Mouse (Mus musculus) CH12.LX (cell line): Measurements from ENCODE around the gene Pde8b. TPM values are rescaled to one million over a fixed set of nuclear protein-coding genes. Genes with fewer than 3 reads are reported as not detected.

Source experiments
- DNase-seq: peaks from one replicate; pipeline ENCODE4 v3.0.0-alpha.2; 2013; ENCODE audit errors: extremely low read depth
- H3K27ac ChIP-seq: 2 replicates; pipeline ENCODE4 v1.5.1; 2012; ENCODE audit warnings: low read depth, mild to moderate bottlenecking, control low read depth, moderate library complexity; ENCODE audit not compliant: insufficient read depth
- H3K27me3 ChIP-seq: replicated peaks from 2 replicates; pipeline ENCODE3; 2012; ENCODE audit warnings: inconsistent platforms
- H3K36me3 ChIP-seq, 2 experiments: replicated peaks in 1 of 2; 2 replicates each; pipeline versions ENCODE3 to v1.6.1; 2012; ENCODE audit warnings: inconsistent platforms in 1 of 2, low read length in 1 of 2, mild to moderate bottlenecking in 1 of 2, mixed read lengths in 1 of 2, moderate library complexity in 1 of 2; ENCODE audit not compliant: control insufficient read depth in 1 of 2, insufficient read depth in 1 of 2
- H3K4me1 ChIP-seq, 2 experiments: 2 replicates each; pipeline ENCODE4 v1.6.1; 2012; ENCODE audit warnings: inconsistent platforms in 1 of 2, moderate library complexity in 1 of 2; ENCODE audit not compliant: insufficient read depth in 2 of 2, control insufficient read depth in 1 of 2
- H3K4me2 ChIP-seq: 2 replicates; pipeline ENCODE4 v1.6.1; 2012; ENCODE audit warnings: low read depth, mild to moderate bottlenecking, control low read depth; ENCODE audit not compliant: poor library complexity, insufficient read depth, severe bottlenecking
- H3K4me3 ChIP-seq, 3 experiments: fragments of 150-350 bp in 1 of 3; sonication (generic) in 1 of 3; replicated peaks in 1 of 3; 2 replicates each; pipeline versions ENCODE3 to v1.5.1; 2011 to 2012; ENCODE audit warnings: low read depth in 2 of 3, low read length in 2 of 3, mild to moderate bottlenecking in 2 of 3, moderate library complexity in 2 of 3, control low read depth in 1 of 3, improper control_type of control experiment in 1 of 3, inconsistent platforms in 1 of 3, mixed read lengths in 1 of 3; ENCODE audit not compliant: poor library complexity in 1 of 3
- H3K79me2 ChIP-seq: replicated peaks from 2 replicates; pipeline ENCODE4 v1.6.1; 2012; ENCODE audit warnings: mild to moderate bottlenecking, moderate library complexity; ENCODE audit not compliant: control insufficient read depth, poor library complexity, insufficient read depth, severe bottlenecking; ENCODE audit errors: extremely low read depth
- H3K9ac ChIP-seq: 2 replicates; pipeline ENCODE4 v1.6.1; 2012; ENCODE audit warnings: low read depth, mild to moderate bottlenecking, control low read depth, moderate library complexity; ENCODE audit not compliant: insufficient read depth
- H3K9me3 ChIP-seq: replicated peaks from 2 replicates; pipeline ENCODE3; 2012; ENCODE audit warnings: low read length, inconsistent platforms, mixed read lengths
- CTCF ChIP-seq, 2 experiments: IDR thresholded peaks in 1 of 2; conservative IDR thresholded peaks in 1 of 2; 2 replicates each; pipeline ENCODE4 v1.5.1; 2011 to 2012; ENCODE audit warnings: low read depth in 2 of 2, low read length in 2 of 2, improper control_type of control experiment in 1 of 2, inconsistent platforms in 1 of 2, mild to moderate bottlenecking in 1 of 2, moderate library complexity in 1 of 2
- ELF1 ChIP-seq: IDR thresholded peaks from 2 replicates; pipeline ENCODE4 v1.6.1; 2014; ENCODE audit warnings: low read depth, mild to moderate bottlenecking, inconsistent platforms, low read length, improper control_type of control experiment
- EP300 ChIP-seq: IDR thresholded peaks from 2 replicates; pipeline ENCODE4 v1.6.1; 2011; ENCODE audit warnings: low read length, improper control_type of control experiment
- GABPA ChIP-seq: IDR thresholded peaks from 2 replicates; pipeline ENCODE4 v1.6.1; 2012; ENCODE audit warnings: low read depth, low read length, improper control_type of control experiment, inconsistent platforms; ENCODE audit not compliant: insufficient replicate concordance
- HCFC1 ChIP-seq: IDR thresholded peaks from 2 replicates; pipeline ENCODE4 v1.6.1; 2012; ENCODE audit warnings: low read depth, mild to moderate bottlenecking, inconsistent platforms, low read length, improper control_type of control experiment
- IRF4 ChIP-seq: IDR thresholded peaks from 2 replicates; pipeline ENCODE4 v1.6.1; 2014; ENCODE audit warnings: low read depth, mild to moderate bottlenecking, inconsistent platforms, low read length, improper control_type of control experiment
- JUND ChIP-seq: conservative IDR thresholded peaks from 2 replicates; pipeline ENCODE4 v1.6.1; 2011; ENCODE audit warnings: low read depth, low read length, improper control_type of control experiment
- MAFK ChIP-seq: IDR thresholded peaks from 2 replicates; pipeline ENCODE4 v1.6.1; 2011; ENCODE audit warnings: low read length, improper control_type of control experiment; ENCODE audit not compliant: insufficient replicate concordance
- MAZ ChIP-seq: IDR thresholded peaks from 2 replicates; pipeline ENCODE4 v1.6.1; 2012; ENCODE audit warnings: low read depth, mild to moderate bottlenecking, inconsistent platforms, low read length, improper control_type of control experiment, moderate library complexity
- MYC ChIP-seq: IDR thresholded peaks from 2 replicates; pipeline ENCODE4 v1.6.1; 2011; ENCODE audit warnings: low read depth, mild to moderate bottlenecking, improper control_type of control experiment, low read length
- NELFE ChIP-seq: IDR thresholded peaks from 2 replicates; pipeline ENCODE4 v1.6.1; 2011; ENCODE audit warnings: low read depth, low read length, improper control_type of control experiment
- NRF1 ChIP-seq: IDR thresholded peaks from 2 replicates; pipeline ENCODE4 v1.6.1; 2014; ENCODE audit warnings: low read depth, mild to moderate bottlenecking, inconsistent platforms, low read length, improper control_type of control experiment, moderate library complexity
- POLR2AphosphoS2 ChIP-seq: IDR thresholded peaks from 2 replicates; pipeline ENCODE4 v1.6.1; 2011; ENCODE audit warnings: low read depth, low read length, improper control_type of control experiment
- RAD21 ChIP-seq: IDR thresholded peaks from 2 replicates; pipeline ENCODE4 v1.6.1; 2011; ENCODE audit warnings: low read depth, mild to moderate bottlenecking, low read length, improper control_type of control experiment, moderate library complexity
- SMC3 ChIP-seq: IDR thresholded peaks from 2 replicates; pipeline ENCODE4 v1.6.1; 2011; ENCODE audit warnings: low read depth, low read length, improper control_type of control experiment
- USF1 ChIP-seq: IDR thresholded peaks from 2 replicates; pipeline ENCODE4 v1.6.1; 2014; ENCODE audit warnings: low read depth, mild to moderate bottlenecking, inconsistent platforms, low read length, improper control_type of control experiment
- USF2 ChIP-seq: conservative IDR thresholded peaks from 2 replicates; pipeline ENCODE4 v1.6.1; 2011; ENCODE audit warnings: low read depth, low read length, improper control_type of control experiment
- ZC3H11A ChIP-seq: IDR thresholded peaks from 2 replicates; pipeline ENCODE4 v1.6.1; 2012; ENCODE audit warnings: low read depth, mild to moderate bottlenecking, inconsistent platforms, low read length, improper control_type of control experiment
- ZMIZ1 ChIP-seq: IDR thresholded peaks from 2 replicates; pipeline ENCODE4 v1.6.1; 2012; ENCODE audit warnings: low read depth, mild to moderate bottlenecking, inconsistent platforms, low read length, improper control_type of control experiment
- ZNF384 ChIP-seq: IDR thresholded peaks from 2 replicates; pipeline ENCODE4 v1.6.1; 2012; ENCODE audit warnings: low read depth, low read length, improper control_type of control experiment, inconsistent platforms
- dilution Hi-C: fragments of 300-500 bp; cut with MboI; formaldehyde crosslinking; loops from 2 replicates; pipeline ENCODE4 v1.14.3; 2020; ENCODE audit warnings: low sequenced_read_pairs; ENCODE audit not compliant: extremely low pct_unique_long_range_greater_than_20kb, extremely low pct_ligation_motif_present
- in situ Hi-C: fragments of 300-500 bp; cut with MboI; formaldehyde crosslinking; loops from 3 replicates; pipeline ENCODE4 v1.14.3; 2019; ENCODE audit warnings: low sequenced_read_pairs, low pct_ligation_motif_present, low pct_unique_long_range_greater_than_20kb, mixed read lengths
- polyA plus RNA-seq: library from polyadenylated mRNA; unstranded; fragments of >175 nt; gene quantifications from 2 replicates; pipeline ENCODE4 v1.2.1, GENCODE M21; 2012; ENCODE audit warnings: low read depth; ENCODE audit not compliant: insufficient read length
- total RNA-seq, 2 experiments: library from RNA; depleted of rRNA; stranded (reverse); fragments of 300-350 nt in 1 of 2; fragments of >200 nt in 1 of 2; gene quantifications; 2 replicates each; pipeline ENCODE4 v1.2.3; 2012 to 2014

Pde8b gene
- total and polyA plus RNA-seq, 3 experiments = 0.25 to 2.0 (median 0.93) TPM

GRCm38 (mm10) chr13:95288027-95288426 is 37.9 kb upstream of the Pde8b start:
- no peaks in the 10 kb centered on the region for H3K36me3 ChIP-seq
- DNase-seq = no peak
- no peak overlapping the region for H3K27ac ChIP-seq
- no peak overlapping the region for H3K9ac ChIP-seq
- dilution Hi-C loops (no loop called here), in situ Hi-C loops (loop anchor here (25.0 kb wide), 1 partner anchor 226 kb away; no protein-coding TSS in a partner anchor)
- no peaks in the 10 kb centered on the region for H3K9me3 ChIP-seq
- no peak overlapping the region for H3K4me3 ChIP-seq
- no peaks in the 10 kb centered on the region for H3K27me3 ChIP-seq
- peaks cover 0 to 6% of the 10 kb centered on the region in 2 experiments; a peak in 2 of 4 replicates for H3K4me1 ChIP-seq
- H3K79me2 ChIP-seq = no peaks in the 10 kb centered on the region
- TF ChIP-seq CTCF (conservative IDR thresholded peaks at IDR 0.05 in 1 of 2, IDR thresholded peaks at IDR 0.05 in 1 of 2; ENCODE audit: low read depth in 2 of 2, low read length in 2 of 2) (no peak), MYC (no peak), IRF4 (no peak), MAFK (no peak), NELFE (no peak), GABPA (no peak)
- no peak overlapping the region for H3K4me2 ChIP-seq

- Histone ChIP-seq H3K27ac (no peak overlapping the region), H3K79me2 (no peaks in the 10 kb centered on the region), H3K9me3 (no peaks in the 10 kb centered on the region), H3K27me3 (no peaks in the 10 kb centered on the region), H3K4me3 (no peak overlapping the region), H3K4me2 (no peak overlapping the region), H3K36me3 (no peaks in the 10 kb centered on the region), H3K9ac (no peak overlapping the region), H3K4me1 (peaks cover 0 to 2% of the 10 kb centered on the region in 2 experiments; a peak in 2 of 4 replicates)
- dilution Hi-C loops (no loop called here), in situ Hi-C loops (loop anchor here (25.0 kb wide), 1 partner anchor 225 kb away; no protein-coding TSS in a partner anchor)
- TF ChIP-seq RAD21 (peak; percentile 81), ZC3H11A (no peak), SMC3 (peak; percentile 79), ELF1 (no peak), CTCF (conservative IDR thresholded peaks at IDR 0.05 in 1 of 2, IDR thresholded peaks at IDR 0.05 in 1 of 2; ENCODE audit: low read depth in 2 of 2, low read length in 2 of 2) (peak; percentile 38 to 86; a peak in 3 of 4 replicates)
- peak; percentile 65 for DNase-seq
Observed at GRCm38 (mm10) chr13:95286989-95287388, 36.9 kb upstream of the Pde8b start.

GRCm38 (mm10) chr13:95281740-95282673 is 31.9 kb upstream of the Pde8b start:
- Histone ChIP-seq H3K27me3 (no peaks in the 10 kb centered on the region), H3K4me2 (no peak overlapping the region), H3K79me2 (no peaks in the 10 kb centered on the region), H3K9me3 (no peaks in the 10 kb centered on the region), H3K36me3 (no peaks in the 10 kb centered on the region), H3K4me3 (no peak overlapping the region), H3K4me1 (no peaks in the 10 kb centered on the region), H3K27ac (no peak overlapping the region), H3K9ac (no peak overlapping the region)
- no peak for DNase-seq
- in situ Hi-C loops = loop anchor here (25.0 kb wide), 1 partner anchor 220 kb away; no protein-coding TSS in a partner anchor
- no peak for TF ChIP-seq ELF1
- TF ChIP-seq SMC3 = no peak
- TF ChIP-seq ZC3H11A = no peak
- TF ChIP-seq EP300 = no peak
- TF ChIP-seq CTCF (conservative IDR thresholded peaks at IDR 0.05 in 1 of 2, IDR thresholded peaks at IDR 0.05 in 1 of 2; ENCODE audit: low read depth in 2 of 2, low read length in 2 of 2) = no peak
- TF ChIP-seq IRF4 = no peak
- no peak for TF ChIP-seq HCFC1
- no peak for TF ChIP-seq ZMIZ1
- TF ChIP-seq ZNF384 = no peak
- TF ChIP-seq USF2 = no peak
- no peak for TF ChIP-seq MAZ
- no peak for TF ChIP-seq USF1
- no peak for TF ChIP-seq GABPA
- TF ChIP-seq JUND = no peak
- no peak for TF ChIP-seq NRF1
- no peak for TF ChIP-seq POLR2AphosphoS2
- dilution Hi-C loops = no loop called here
